Mouse (Mus musculus) T-helper 17 cell (primary cell): Measurements from ENCODE around the gene Rad51b.

Experiments
- in situ Hi-C, 2 experiments: fragments of 300-600 bp; cut with MboI, MseI; formaldehyde crosslinking; loops; 1 replicate in 1 of 2; 2 replicates in 1 of 2; pipeline ENCODE4 v1.15.1; 2025; ENCODE audit warnings: high pct_unique_total_duplicates in 2 of 2

The Rad51b gene

GRCm38 (mm10) chr12:79478816-79479215, 181.7 kb downstream of the Rad51b start:
- in situ Hi-C loops: no loop called here

GRCm38 (mm10) chr12:79485501-79485900, 188.4 kb downstream of the Rad51b start:
- in situ Hi-C loops: no loop called here

GRCm38 (mm10) chr12:79488590-79489242, 191.6 kb downstream of the Rad51b start:
- in situ Hi-C loops: no loop called here

GRCm38 (mm10) chr12:79490626-79491025, 193.5 kb downstream of the Rad51b start:
- in situ Hi-C loops: no loop called here

GRCm38 (mm10) chr12:79492175-79492574, 195.1 kb downstream of the Rad51b start:
- in situ Hi-C loops: no loop called here

GRCm38 (mm10) chr12:79492613-79493012, 195.5 kb downstream of the Rad51b start:
- in situ Hi-C loops: no loop called here

GRCm38 (mm10) chr12:79493481-79493880, 196.4 kb downstream of the Rad51b start:
- in situ Hi-C loops: no loop called here

- in situ Hi-C loops: no loop called here
Measured at GRCm38 (mm10) chr12:79498326-79498725, 201.2 kb downstream of the Rad51b start.

- in situ Hi-C loops: no loop called here
Measured at GRCm38 (mm10) chr12:79499809-79500208, 202.7 kb downstream of the Rad51b start.

- in situ Hi-C loops: no loop called here
Measured at GRCm38 (mm10) chr12:79501877-79502276, 204.8 kb downstream of the Rad51b start.

GRCm38 (mm10) chr12:79502862-79503581, 205.9 kb downstream of the Rad51b start:
- in situ Hi-C loops: no loop called here

- in situ Hi-C loops: no loop called here
Measured at GRCm38 (mm10) chr12:79503582-79504515, 206.8 kb downstream of the Rad51b start.

- in situ Hi-C loops: no loop called here
Measured at GRCm38 (mm10) chr12:79504641-79505040, 207.6 kb downstream of the Rad51b start.

- in situ Hi-C loops: no loop called here
Measured at GRCm38 (mm10) chr12:79506421-79506820, 209.3 kb downstream of the Rad51b start.

- in situ Hi-C loops: no loop called here
Measured at GRCm38 (mm10) chr12:79507141-79507681, 210.1 kb downstream of the Rad51b start.

- in situ Hi-C loops: no loop called here
Measured at GRCm38 (mm10) chr12:79511454-79512204, 214.5 kb downstream of the Rad51b start.

GRCm38 (mm10) chr12:79512205-79512886, 215.3 kb downstream of the Rad51b start:
- in situ Hi-C loops: no loop called here

- in situ Hi-C loops: no loop called here
Measured at GRCm38 (mm10) chr12:79512982-79513681, 216.1 kb downstream of the Rad51b start.

GRCm38 (mm10) chr12:79514680-79515079, 217.6 kb downstream of the Rad51b start:
- in situ Hi-C loops: no loop called here

- in situ Hi-C loops: no loop called here
Measured at GRCm38 (mm10) chr12:79522374-79522773, 225.3 kb downstream of the Rad51b start.
